Mouse (Mus musculus): ENCODE measurements around the gene Mars.

Mars gene

DNA sequence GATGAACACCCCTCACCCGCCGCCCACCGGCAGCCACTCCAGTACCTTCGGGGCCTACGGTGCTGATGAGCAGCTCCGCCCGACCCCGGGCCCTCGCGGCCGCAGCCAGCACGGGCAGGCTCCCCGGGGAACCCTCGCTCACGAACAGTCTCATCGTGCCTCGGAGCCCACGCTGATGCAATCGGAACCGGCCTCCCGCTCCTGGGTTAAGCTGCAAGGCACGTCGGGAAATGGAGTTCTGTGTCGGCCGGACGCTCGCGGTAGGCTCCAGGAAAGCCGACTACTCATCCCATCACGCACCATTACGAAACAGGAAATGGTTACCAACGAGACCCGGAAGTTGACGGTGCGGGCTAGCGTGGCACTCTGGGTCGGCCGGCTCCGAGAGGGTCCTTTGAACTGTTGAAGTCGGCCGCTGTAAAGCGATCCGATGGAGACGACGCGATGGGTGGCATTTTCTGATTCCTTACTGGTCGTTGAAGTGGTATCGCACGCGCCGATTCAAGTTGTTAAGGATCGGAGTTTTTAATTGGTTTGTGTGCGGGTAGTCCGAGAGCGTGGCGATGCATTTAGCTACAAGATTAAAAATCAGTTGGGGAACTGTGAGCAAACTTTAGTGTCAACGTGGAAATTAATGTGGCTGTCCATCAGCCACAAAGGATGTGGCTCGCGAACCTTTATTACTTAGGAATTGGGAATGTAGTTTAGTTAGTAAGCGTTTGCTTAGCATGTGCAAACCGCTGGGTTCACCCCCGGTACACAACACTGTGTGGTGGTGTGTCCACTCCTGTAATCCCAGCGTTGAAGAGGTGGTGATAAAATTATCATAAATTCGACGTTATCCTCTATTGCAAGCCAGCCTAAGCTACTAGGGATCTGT, at the start of gene Mars:
TSS of gene Mars (minus strand) at position 311 of the 880 bp plus-strand sequence.
- peak; percentile 93 for DNase-seq

DNA sequence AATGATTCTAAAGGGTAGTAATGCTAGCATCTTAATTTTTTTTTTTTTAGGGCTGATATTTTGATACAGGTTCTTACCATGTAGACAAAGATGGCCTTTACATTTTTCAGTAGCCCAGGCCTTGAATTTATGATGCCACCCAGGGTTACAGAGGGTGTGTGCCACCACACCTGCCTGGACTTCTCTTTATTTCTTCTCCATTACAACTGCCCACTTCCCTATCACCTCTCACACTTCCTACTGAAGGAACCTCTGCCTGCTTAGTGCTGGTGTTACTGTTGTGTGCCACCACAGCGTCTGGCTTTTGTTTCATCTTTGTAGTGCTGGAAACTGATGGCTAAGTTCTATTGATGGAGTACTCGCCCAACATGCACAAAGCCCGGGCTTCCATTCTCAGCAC, 49.1 kb upstream of the Mars start:
- DNase-seq, result no peak

DNA sequence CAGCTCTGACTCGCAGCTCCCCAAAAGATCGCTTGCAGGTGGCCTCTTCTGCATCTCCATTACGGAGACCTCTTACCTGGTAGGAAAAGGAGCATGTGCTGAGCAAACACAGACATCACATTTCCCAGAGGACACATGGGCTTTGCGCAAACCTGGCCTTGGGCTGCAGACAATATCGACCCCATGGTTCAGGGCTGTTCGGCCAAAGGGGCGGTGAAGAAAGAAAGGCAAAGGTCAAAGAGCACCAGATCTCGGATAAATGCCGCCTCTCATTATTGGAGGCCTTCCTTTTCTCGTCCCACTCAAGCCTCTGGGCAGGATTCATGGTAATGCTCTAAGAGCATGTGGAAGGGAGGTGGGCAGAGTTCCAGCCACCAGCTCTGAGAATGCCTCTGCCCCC, 43.8 kb upstream of the Mars start:
- no peak for DNase-seq

DNA sequence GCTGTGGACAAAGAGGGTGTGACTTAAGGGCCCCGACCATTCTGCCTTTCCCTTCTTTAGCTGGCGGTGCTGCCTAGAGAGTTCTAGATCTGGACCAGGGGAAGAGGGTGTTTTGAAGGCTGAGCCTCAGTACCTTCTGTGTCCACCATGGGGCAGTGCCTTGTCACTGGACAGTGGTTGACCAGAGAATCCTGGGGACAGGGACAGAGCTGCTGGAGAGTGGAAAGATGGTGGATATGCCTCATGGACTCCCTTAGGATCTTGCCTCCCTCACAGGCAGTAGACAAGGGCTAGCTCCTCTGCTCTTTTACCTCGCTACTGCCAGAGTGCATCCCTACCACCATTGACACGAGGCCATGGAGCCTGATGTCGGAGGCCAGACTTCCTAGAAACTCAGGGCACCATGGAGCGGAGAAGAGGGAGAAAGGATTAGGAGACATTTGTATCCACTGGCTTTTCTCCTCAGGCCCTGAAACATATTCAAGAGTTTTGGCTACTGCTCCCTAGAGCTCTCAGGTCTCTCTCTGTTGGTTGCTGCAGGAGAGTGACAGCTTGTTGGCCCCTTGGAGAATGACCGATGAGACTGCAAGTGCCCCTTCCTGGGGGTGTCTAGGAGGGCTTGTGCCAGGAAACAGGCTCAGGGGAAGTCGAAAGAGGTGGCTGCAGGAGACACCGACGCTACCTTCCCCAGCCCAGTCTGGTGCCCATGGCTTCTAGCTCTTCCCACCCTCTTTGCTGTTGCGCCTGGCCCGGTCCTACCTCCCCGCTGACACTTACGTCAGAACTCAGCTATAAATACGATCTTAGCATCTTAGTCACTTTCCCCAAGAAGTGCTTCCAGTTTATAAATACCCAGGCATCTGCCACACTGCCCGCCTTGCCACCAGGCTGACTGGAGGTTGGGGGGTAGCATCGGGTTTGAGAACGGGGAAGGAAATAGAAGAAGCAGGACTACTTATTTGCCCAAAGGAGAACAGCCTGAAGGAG, 42.6 kb upstream of the Mars start, which contains the start of gene Inhbe:
TSS of gene Inhbe (minus strand) at position 503 of the 987 bp plus-strand sequence.
- peak; percentile 84 for DNase-seq

DNA sequence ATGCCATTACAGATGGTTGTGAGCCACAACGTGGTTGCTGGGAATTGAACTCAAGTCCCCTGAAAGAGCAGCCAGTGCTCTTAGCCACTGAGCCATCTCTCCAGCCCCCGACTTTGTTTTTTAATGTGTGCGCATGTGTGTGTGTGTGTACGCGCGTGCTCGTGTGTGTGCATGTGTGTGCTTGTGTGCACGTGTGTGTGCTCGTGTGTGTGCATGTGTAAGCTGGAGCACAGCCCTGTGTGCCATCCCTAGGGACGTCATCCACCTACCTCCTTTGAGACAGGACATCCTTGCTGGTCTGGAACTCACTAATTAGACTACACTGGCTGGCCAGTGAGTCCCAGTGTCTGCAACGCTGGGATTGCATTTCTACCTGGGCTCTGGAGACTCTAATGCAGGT, 41.2 kb upstream of the Mars start:
- no peak for DNase-seq

DNA sequence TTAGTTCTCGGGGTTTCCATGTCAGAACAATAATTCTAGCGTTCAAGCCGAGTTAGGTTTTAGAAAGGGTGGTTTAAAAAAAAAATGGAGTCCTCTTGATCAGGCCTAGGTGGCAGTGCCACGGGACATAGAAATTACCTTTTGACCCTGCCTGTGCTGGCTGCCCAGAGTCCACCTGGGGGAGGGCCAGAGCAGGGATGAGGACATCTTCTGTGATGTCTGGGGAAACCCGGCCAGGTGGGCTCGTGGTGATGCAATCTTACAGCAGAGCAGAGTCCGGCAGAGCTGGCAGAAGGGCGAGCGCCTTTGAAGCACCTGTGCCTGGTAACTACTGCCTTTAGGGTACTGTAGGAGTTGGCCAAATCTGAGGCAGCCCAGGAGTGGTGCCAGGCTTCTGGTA, 40.6 kb upstream of the Mars start:
- no peak for DNase-seq

DNA sequence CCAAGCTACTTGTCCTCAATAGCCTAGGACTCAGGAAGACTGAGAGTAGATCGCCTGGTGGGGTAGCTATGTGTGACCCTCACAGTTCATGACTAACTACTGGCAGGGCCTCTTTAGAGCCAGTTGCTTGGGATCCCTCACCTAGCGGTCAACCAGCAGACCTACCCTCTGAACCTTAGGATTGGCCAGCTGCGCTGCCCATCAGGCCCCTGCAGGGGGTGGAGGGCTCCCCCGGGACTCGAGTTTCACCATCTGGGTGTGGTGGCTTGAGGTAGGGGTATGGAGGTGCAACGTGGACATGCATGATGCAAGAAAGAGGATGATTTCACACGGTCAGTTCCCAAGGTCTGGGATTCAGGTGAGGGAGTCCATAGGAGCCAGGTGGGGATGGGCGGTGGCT, 40.1 kb upstream of the Mars start:
- no peak for DNase-seq

DNA sequence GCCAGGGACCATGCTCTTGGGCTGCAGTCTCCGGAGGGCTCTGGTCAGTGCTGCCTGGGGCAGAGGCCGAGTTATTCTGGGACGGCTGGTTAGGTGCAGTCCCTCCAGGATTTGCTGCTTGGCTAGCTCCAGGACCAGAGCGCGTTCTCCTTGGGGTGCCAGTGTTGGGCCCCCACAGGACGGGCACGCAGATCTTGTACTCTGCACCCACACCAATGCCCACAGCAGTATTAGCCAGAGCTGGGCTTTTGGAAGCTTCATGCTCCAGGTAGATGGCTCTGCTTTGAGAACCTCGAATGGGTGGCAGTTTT, 39.7 kb upstream of the Mars start:
- no peak for DNase-seq

DNA sequence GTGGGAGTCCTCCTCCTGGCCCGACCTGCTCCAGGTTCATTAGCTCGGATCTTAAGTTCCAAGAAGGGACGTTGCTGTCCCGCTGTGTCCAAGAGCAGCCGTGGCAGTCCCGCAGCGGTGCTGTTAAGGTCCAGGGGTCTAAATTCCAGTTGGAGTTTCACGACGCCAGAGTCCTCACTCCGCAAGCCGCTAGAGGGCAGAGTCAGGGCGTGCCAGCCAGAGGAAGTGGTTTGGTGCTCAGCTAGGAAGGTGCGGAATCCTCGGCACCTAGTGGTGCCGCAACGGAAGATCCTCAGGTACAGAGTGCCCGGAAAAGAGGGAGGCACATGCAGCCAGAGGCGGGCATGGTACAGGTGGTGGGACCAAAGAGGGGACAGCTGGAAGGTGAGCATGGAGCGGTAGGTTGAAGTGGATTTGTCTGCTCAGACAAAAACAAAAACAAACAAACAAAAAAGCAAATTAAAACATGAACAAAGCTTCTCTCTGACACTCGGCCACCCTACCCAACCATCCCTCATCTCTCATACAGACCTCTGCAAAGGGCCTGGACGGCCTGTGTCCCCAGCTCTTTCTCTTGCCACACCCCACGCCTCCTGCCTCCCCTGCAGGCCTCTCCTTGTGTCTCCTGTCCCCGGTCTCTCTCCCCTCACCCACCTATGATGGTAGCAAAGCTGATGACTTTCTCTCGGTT, 39.2 kb upstream of the Mars start:
- DNase-seq, result peak; percentile 78

DNA sequence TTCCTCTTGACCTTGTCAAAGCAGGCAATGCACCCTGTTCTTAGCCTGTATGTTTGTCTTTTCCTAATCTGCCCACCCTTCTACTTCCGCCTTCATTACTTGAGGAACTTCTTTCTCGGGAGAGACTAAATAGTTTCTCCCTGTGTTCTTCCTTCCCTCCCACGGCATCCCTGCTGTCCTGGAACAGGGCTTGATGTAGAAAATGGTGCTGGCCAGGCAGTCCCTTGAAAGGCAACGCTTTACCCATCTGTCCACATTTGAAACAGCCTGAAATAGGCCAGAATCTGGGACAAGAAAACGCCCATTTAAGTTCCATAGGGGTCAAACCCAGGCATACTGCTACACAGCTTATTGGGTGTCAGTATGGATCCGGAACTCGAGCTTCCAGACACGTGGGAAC, 38.2 kb upstream of the Mars start:
- no peak for DNase-seq

DNA sequence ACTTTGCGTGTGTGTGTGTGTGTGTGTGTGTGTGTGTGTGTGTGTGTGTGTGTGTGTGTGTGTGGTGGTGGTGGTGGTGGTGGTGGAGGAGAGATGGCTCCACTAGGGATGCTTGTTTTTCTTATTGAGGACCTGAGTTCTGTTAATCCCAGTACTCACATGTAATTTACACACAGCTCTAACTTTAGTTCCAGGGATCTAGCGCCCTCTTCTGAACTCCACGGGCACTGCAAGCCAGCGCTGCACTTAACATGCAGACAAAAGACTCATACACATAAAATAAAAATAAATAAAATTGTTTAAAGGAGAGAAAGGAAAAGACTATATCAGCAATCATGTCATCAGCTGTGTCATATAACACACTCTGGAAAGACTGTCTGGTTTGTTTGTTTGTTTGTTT, 37.4 kb upstream of the Mars start:
- no peak for DNase-seq

DNA sequence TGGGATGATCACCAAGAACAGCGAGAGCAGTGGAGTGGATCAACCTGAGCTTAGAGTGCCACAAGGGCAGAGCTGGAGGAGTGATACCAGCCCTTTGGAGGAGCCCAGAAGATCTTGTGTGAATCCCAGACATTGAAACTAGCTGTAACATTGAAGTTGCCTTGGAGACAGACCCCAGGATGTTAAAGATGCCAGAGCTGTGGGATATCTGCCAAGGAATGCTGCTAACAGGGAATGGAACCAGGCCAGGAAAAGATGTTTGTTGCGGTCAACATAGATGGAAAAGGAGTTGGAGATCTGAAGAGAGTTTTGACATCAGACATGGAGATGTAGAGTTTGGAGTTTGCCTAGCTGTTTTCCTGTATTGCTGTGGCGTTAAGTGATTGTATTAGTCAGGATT, 34.6 kb upstream of the Mars start:
- DNase-seq, result no peak

DNA sequence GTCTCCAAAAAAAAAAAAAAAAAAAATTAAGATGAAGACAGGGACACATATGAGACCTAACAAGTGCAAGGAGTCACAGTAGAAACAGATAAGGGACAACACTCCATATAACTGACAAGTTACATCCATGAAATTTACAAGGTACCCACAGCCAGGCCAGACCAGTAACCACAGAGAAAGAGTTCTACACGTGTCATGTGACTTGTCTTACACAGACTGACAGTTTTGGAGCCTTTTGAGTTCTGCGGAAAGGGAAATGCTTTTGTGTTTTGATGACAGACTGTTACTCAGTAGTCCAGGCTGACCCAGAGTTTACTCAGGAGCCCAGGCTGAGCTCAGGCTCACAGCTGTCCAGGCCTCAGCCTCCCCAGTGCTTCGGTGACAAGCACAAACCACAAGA, 31.4 kb upstream of the Mars start:
- no peak for DNase-seq

DNA sequence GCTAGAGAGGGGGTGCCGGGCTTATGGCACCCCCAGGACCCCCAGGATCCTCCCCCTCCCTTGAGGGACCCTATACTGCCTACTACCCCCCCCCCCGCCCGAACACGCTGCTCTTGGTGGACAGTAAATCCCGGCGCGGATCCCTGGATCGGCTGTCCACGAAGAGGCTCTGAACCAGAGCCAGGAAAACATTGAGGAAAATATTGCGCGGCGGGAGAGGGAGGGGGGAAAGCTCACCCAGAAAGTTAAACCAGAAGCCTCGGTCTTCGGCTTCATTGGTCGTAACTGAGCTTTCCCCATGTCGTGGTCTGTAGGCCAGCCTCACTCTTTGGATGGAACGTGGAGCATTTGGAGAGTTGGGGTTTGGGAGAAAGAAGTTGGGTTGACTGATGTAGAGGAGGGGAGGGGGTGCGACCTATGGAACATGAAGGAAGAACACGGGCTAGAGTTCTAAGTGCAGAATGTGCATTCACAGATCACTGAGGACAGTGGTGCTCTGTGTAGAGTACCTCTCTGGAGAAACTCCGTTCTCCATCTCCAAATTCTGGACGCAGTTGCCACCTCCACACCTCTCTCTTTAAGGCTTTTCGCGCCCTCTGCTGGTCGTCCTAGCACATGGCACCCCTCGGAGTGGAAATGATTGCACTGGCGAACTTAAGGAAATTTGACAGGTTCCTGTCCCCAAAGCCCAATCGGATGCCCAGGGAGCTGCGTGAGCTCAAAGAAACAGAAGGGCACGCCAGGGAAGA, 30.5 kb upstream of the Mars start, which contains the start of gene Gli1:
TSS of gene Gli1 (minus strand) at position 84 of the 749 bp plus-strand sequence.
- peak; percentile 71 for DNase-seq

DNA sequence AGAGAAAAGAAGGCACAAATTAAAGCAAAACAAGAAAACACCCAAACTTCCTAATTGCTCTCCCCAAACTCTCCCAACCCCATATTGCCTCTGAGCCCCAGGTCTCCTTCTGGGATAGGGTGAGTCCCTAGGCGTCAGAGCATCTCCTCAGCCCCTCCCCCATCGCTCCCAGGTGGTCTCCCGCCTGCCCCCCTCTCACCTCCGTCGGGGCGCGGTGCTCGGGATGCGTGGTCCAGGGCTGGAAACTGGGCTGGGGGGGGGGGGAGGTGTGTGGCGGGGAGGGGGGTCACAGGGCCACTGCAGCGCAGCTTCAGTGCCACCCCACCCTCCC, 29.7 kb upstream of the Mars start:
- no peak for DNase-seq

DNA sequence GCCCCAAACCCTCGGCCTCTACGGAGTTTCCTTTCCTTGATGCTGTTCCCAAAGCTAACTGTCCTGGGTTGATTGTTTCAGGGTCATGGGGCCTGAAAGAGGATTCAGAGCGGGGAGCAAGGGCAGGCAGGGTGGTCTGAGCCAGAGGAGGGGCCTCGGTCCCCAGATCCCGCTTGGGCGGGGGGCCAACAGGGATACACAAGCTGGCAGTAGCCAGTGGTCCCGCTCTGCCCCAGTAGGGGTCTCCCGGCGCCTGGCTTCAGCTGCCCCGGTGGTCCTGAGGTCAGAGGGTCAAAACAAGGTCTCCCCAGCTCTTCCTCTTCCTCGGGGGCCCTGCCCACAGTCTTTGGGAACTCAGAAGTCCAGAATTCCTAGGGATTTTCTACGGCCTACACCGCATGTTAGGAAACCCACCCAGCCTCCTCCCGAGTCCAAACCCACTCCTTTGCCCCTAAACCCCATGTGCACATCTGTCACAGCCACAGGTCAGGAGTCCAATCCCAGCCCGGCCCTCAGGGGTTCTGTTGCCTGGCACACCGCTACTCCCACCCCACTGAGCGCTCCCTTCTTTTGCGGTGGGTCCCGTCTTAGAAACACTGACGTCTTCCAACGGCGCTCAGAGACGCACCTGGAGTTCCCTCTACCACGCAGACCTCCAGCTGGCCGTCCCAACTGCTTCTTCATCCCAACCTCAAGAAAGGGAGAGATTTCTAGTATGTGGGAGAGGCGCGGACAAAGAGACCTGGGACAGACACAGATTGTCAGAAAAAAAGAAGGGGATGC, 29.2 kb upstream of the Mars start:
- no peak for DNase-seq

DNA sequence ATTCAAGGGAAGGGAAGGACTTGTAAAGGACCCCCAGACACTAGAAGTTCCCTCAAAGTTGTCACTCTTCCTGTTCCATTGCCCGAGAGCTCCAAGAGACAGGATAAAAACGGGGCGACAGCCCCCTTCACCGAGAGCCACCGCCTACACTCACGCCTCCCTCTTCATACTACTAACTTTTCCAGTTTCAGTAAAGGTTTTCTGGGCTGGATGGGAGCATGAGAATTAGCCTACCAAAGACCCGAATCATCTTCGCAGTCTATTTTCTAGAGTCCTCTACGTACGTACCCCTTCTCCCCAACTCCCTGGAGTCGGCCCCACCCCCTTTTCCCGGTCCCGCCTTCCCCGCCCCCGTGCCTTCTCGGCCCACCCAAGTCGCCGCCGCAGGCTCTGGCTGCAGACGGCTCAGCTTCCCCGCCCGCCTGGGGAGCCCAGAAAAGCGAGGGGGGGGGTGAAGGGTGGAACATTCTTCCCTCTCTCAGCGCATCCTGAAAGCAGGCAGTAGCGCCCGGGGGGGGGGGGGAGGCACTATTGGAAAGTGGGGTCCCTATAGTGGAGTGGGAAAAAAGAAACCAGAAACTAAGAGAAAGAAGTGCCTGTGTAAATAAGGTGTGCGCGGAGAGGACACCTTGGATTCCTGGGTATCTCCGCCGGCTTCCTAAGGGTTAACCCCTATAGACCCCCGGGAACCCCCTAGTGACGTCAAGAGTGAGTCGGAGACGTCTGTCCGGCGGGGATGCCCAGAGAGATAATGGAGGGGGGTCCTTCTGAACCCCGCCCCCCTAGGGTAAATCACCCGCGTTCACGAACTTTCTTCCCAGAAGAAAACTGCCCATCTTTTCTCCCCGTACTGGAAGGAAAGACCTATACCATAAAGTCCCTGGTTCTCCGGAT, 28.3 kb upstream of the Mars start:
- no peak for DNase-seq

DNA sequence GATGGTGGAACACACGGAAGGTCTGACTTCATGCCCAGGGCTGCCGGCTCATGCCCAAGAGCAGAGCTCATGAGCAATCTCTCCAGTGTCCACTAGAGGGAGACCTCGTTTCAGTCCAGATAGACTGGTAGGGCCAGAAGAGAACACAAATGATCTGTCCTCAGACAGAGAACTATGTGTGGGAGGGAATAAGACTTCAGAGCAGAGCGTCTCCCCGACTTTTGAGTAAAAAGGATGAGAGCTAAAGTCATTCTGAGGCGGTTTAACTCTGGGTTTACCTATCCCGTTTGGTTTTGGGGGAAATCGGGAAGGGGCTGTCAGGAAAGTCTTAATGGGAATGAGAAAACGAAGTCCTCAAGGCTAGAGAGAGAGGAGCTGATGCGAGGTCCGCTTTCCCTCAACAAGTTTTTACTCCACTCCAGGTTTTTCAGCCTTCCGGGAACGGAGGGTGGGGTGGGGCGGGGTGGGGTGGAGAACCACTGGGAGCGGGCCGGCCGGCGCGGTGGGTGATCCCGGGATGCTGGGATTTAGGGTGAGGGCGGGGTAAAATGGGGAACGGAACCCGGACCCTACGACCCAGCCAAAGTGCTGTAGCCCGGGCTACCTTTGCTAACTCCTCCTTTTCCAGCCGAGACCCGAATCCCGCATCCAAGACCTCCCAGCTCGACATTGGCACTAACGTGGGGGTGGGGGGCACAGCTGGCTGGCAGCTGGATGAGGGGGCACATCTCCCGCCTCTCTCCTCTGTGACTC, 27.5 kb upstream of the Mars start:
- DNase-seq, result peak; percentile 82

DNA sequence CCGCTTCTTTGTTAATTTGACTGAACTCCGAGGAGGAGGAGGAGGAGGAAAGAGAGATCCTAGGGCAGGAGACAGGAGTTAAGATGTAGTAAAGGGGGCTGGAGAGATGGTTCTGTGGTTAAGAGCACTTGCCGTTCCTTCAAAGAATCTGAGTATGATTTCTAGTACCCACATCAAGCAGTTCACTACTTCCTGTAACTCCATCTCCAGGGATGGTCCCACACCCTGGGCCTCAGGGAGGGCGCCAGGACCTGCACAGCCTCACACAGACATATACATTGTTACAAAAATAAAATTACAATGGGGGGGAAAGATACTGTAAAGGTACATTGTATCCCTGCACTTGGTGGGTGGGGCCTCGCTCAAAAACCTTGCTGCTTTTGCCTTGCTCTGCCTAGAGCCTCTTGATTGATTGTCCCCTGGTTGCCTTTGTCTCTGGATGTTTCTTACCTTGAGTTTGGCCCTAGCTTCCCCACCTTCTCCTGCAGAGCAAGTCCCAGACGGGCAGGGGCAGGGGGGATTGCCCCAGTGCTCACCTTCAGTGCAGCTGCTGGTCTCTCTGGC, 26.0 kb upstream of the Mars start:
- no peak for DNase-seq

DNA sequence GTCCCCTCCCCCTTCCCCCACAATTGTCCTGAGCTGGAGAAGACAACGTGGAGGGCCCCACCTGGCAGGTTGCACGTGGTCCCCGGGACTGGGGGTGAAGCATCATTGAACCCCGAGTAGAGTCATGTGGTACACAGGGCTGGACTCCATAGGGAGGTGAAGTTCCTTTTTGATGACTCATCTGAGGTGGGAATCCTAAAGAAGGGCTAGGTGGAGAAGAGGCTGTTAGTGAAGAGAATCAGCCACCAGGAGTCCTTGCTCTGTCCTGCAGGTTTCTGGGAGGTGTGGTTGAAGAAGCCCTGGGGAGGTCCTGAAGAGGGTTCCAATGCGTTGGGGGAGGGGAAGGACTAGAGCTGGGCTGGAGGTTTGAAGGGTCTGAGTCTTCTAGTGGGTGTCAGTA, 25.4 kb upstream of the Mars start:
- DNase-seq, result no peak

Data from right cerebral cortex, postnatal 25 days (tissue).